ENCODE assay signal across 9 mouse cellular contexts in genomic region chr5:88542651-88543282, GRCm38 (mm10). TPM values are rescaled to one million over a fixed set of nuclear protein-coding genes. Genes with fewer than 3 reads are reported as not detected.
DNase-seq lines count a peak whose midpoint lies in the region; ATAC-seq lines count a peak whose summit lies in the region.
"Had no signal": no experiment of that assay in that cellular context is flagged by ENCODE, and none has a peak within 500 bp of the region (broad histone marks: within the 10 kb centered on the region; RNA-seq: fewer than 3 reads in every experiment).

No protein-coding gene starts in this region.

- no peak overlapping the region for H3K27ac ChIP-seq in forebrain, embryonic 11.5 days (ENCODE audit: low read depth, low read length)
- H3K27ac ChIP-seq in forebrain, embryonic 16.5 days (ENCODE audit: low read length): no peak overlapping the region

- no peaks in the 10 kb centered on the region for H3K4me1 ChIP-seq in forebrain, embryonic 11.5 days (replicated peaks; ENCODE audit: control insufficient read depth, insufficient read depth, low read length)
- no peaks in the 10 kb centered on the region for H3K4me1 ChIP-seq in forebrain, embryonic 16.5 days (replicated peaks; ENCODE audit: control insufficient read depth, insufficient read depth, low read length)

- DNase-seq in forebrain, embryonic 11.5 days (ENCODE audit: low spot score): no peak
- peak; percentile 53 to 54 for DNase-seq in right cerebral cortex, adult 2 months (ENCODE audit: low spot score in 2 of 2)
- DNase-seq in right cerebral cortex, postnatal 4 days: no peak
- DNase-seq in cerebellum, postnatal 14 days: peak; percentile 67 to 68
- peak; percentile 26 to 41 for DNase-seq in heart, postnatal 36 days
- peak; percentile 42 for DNase-seq in left cerebral cortex, postnatal 4 days
- peak; percentile 35 for DNase-seq in right cerebral cortex, postnatal 14 days

- no peaks in the 10 kb centered on the region for H3K36me3 ChIP-seq in forebrain, embryonic 11.5 days (ENCODE audit: control insufficient read depth, insufficient read depth, low read length)
- H3K36me3 ChIP-seq in forebrain, embryonic 16.5 days (ENCODE audit: control insufficient read depth, insufficient read depth): no peaks in the 10 kb centered on the region

- no peaks in the 10 kb centered on the region for H3K9me3 ChIP-seq in forebrain, embryonic 11.5 days (ENCODE audit: control insufficient read depth, low read length)
- H3K9me3 ChIP-seq in forebrain, embryonic 16.5 days (ENCODE audit: control insufficient read depth, low read length): no peaks in the 10 kb centered on the region

- H3K4me3 ChIP-seq in forebrain, embryonic 11.5 days (ENCODE audit: low read depth, low read length): no peak overlapping the region
- no peak overlapping the region for H3K4me3 ChIP-seq in forebrain, embryonic 16.5 days (replicated peaks; ENCODE audit: low read length)

- no peak overlapping the region for H3K9ac ChIP-seq in forebrain, embryonic 11.5 days (ENCODE audit: low read length)
- no peak overlapping the region for H3K9ac ChIP-seq in forebrain, embryonic 16.5 days (replicated peaks; ENCODE audit: low read depth, low read length)

- no peak overlapping the region for H3K4me2 ChIP-seq in forebrain, embryonic 11.5 days (ENCODE audit: low read depth, low read length, severe bottlenecking)
- no peak overlapping the region for H3K4me2 ChIP-seq in forebrain, embryonic 16.5 days (ENCODE audit: low read length)

- WGBS in forebrain, embryonic 11.5 days: 67% methylated on average over 5 of the region's 5 CpGs
- 62% methylated on average over 5 of the region's 5 CpGs for WGBS in forebrain, embryonic 16.5 days

- no peaks in the 10 kb centered on the region for H3K27me3 ChIP-seq in forebrain, embryonic 11.5 days (ENCODE audit: control insufficient read depth, insufficient read depth, low read length)
- H3K27me3 ChIP-seq in forebrain, embryonic 16.5 days (replicated peaks; ENCODE audit: control insufficient read depth, insufficient read depth, low read length): no peaks in the 10 kb centered on the region

- intact Hi-C loops in heart, postnatal 36 days (cut with DNase I): no loop called here
- intact Hi-C loops in left cerebral cortex, postnatal 4 days (cut with DNase I): no loop called here

- ATAC-seq in forebrain, embryonic 11.5 days (replicated peaks; ENCODE audit: low FRiP score): peak; percentile 79
- no peak for ATAC-seq in forebrain, embryonic 16.5 days

RNA-seq across cellular contexts. Expression of gene Utp3, which starts 11.5 kb away (rescaled TPM):
- 74.4 and 77.6 TPM in 2 replicates for polyA plus RNA-seq in forebrain, embryonic 11.5 days (2014; fragmentation: Nextera tagmentation; extraction: Ambion mirVana)
- polyA plus RNA-seq in forebrain, embryonic 16.5 days (2015; fragmentation: Nextera tagmentation; extraction: Ambion mirVana): 50.8 and 55.0 TPM in 2 replicates
- 10 to 100 TPM; 23.3 TPM for total RNA-seq in heart, postnatal 36 days (2021)
- 10 to 100 TPM; 29.2 to 29.7 TPM for total RNA-seq in left cerebral cortex, postnatal 4 days (2021)

RNA-seq across cellular contexts. Expression of gene Jchain, which starts 15.1 kb away (rescaled TPM):
- 0.48 TPM in 1 of 2 replicates, not detected in the other for polyA plus RNA-seq in forebrain, embryonic 11.5 days (2014; fragmentation: Nextera tagmentation; extraction: Ambion mirVana)
- 0.11 and 0.58 TPM in 2 replicates for polyA plus RNA-seq in forebrain, embryonic 16.5 days (2015; fragmentation: Nextera tagmentation; extraction: Ambion mirVana)
- total RNA-seq in heart, postnatal 36 days (2021): under 1 TPM in 1 of 2 experiments, not detected in 1; 0.38 TPM
- total RNA-seq in left cerebral cortex, postnatal 4 days (2021): under 1 TPM; 0.30 to 0.52 TPM

RNA-seq across cellular contexts. Expression of gene Rufy3, which starts 22.1 kb away (rescaled TPM):
- polyA plus RNA-seq in forebrain, embryonic 11.5 days (2014; fragmentation: Nextera tagmentation; extraction: Ambion mirVana): 96.8 and 96.9 TPM in 2 replicates
- 248 and 258 TPM in 2 replicates for polyA plus RNA-seq in forebrain, embryonic 16.5 days (2015; fragmentation: Nextera tagmentation; extraction: Ambion mirVana)
- total RNA-seq in heart, postnatal 36 days (2021): 10 to 100 TPM; 13.6 to 14.1 TPM
- 100 to 1,000 TPM; 284 to 286 TPM for total RNA-seq in left cerebral cortex, postnatal 4 days (2021)

RNA-seq across cellular contexts. Expression of gene Enam, which starts 55.0 kb away (rescaled TPM):
- polyA plus RNA-seq in forebrain, embryonic 11.5 days (2014; fragmentation: Nextera tagmentation; extraction: Ambion mirVana): not detected in 2 replicates
- not detected in 2 replicates for polyA plus RNA-seq in forebrain, embryonic 16.5 days (2015; fragmentation: Nextera tagmentation; extraction: Ambion mirVana)
- not detected for total RNA-seq in heart, postnatal 36 days (2021)
- total RNA-seq in left cerebral cortex, postnatal 4 days (2021): not detected
- polyA plus RNA-seq: gonadal fat pad, adult 2 months had no signal

Comparison
In these comparisons a context has a peak if more than half of its experiments do, and no peak if none do; other contexts are left out.
1. DNase-seq: peak in right cerebral cortex, adult 2 months (2 of 2), cerebellum, postnatal 14 days (2 of 2), heart, postnatal 36 days (2 of 2), left cerebral cortex, postnatal 4 days (single experiment) and right cerebral cortex, postnatal 14 days (single experiment); none in forebrain, embryonic 11.5 days (single experiment) and right cerebral cortex, postnatal 4 days (single experiment).
2. RNA of gene Rufy3, which starts 22.1 kb away (total RNA-seq): 284 to 286 TPM in left cerebral cortex, postnatal 4 days; 13.6 to 14.1 TPM in heart, postnatal 36 days; every median in the first group is over 10 times any median in the second.